Mouse (Mus musculus): ENCODE measurements around the gene Wdr5. TPM values are rescaled to one million over a fixed set of nuclear protein-coding genes. Genes with fewer than 3 reads are reported as not detected.

Gene Wdr5
- polyA plus RNA-seq, 1 experiment = 22.6 TPM

GRCm38 (mm10) chr2:27582112-27582511 lies 67.2 kb downstream of the Wdr5 start:
- Histone ChIP-seq H3K27ac (ENCODE audit: insufficient read depth, low read depth, low read length) (no peak overlapping the region), H3K4me1 (ENCODE audit: control insufficient read depth, insufficient read depth, insufficient read length, low read length) (peaks cover 2% of the 10 kb centered on the region; the same call in 1 of the 2 replicates), H3K36me3 (ENCODE audit: control insufficient read depth, insufficient read depth, low read length) (no peaks in the 10 kb centered on the region), H3K4me3 (ENCODE audit: low read depth, low read length) (no peak overlapping the region), H3K27me3 (ENCODE audit: control insufficient read depth, insufficient read depth, low read length) (no peaks in the 10 kb centered on the region)
- WGBS = 79% methylated on average over 11 of the region's 11 CpGs
- TF ChIP-seq POLR2A (IDR thresholded peaks at IDR 0.05; ENCODE audit: low read depth, low read length) (no peak), CTCF (IDR thresholded peaks at IDR 0.05; ENCODE audit: extremely low read depth, insufficient read length, insufficient replicate concordance, low read depth, low read length) (no peak)

- WGBS = 76% methylated on average over 2 of the region's 2 CpGs
- TF ChIP-seq CTCF (IDR thresholded peaks at IDR 0.05; ENCODE audit: extremely low read depth, insufficient read length, insufficient replicate concordance, low read depth, low read length) (no peak), POLR2A (IDR thresholded peaks at IDR 0.05; ENCODE audit: low read depth, low read length) (no peak)
- H3K4me1 ChIP-seq (ENCODE audit: control insufficient read depth, insufficient read depth, insufficient read length, low read length) = peaks cover 2% of the 10 kb centered on the region; the same call in 1 of the 2 replicates
- H3K27ac ChIP-seq (ENCODE audit: insufficient read depth, low read depth, low read length) = no peak overlapping the region
- H3K27me3 ChIP-seq (ENCODE audit: control insufficient read depth, insufficient read depth, low read length) = no peaks in the 10 kb centered on the region
- H3K36me3 ChIP-seq (ENCODE audit: control insufficient read depth, insufficient read depth, low read length) = no peaks in the 10 kb centered on the region
- H3K4me3 ChIP-seq (ENCODE audit: low read depth, low read length) = no peak overlapping the region
Observed at GRCm38 (mm10) chr2:27583019-27583418, 68.1 kb downstream of the Wdr5 start.

GRCm38 (mm10) chr2:27584546-27584945 lies 69.6 kb downstream of the Wdr5 start:
- Histone ChIP-seq H3K4me1 (ENCODE audit: control insufficient read depth, insufficient read depth, insufficient read length, low read length) (peaks cover 2% of the 10 kb centered on the region; the same call in 1 of the 2 replicates), H3K27ac (ENCODE audit: insufficient read depth, low read depth, low read length) (no peak overlapping the region), H3K27me3 (ENCODE audit: control insufficient read depth, insufficient read depth, low read length) (no peaks in the 10 kb centered on the region), H3K36me3 (ENCODE audit: control insufficient read depth, insufficient read depth, low read length) (no peaks in the 10 kb centered on the region), H3K4me3 (ENCODE audit: low read depth, low read length) (no peak overlapping the region)
- WGBS = 92% methylated on average over 13 of the region's 13 CpGs
- TF ChIP-seq POLR2A (IDR thresholded peaks at IDR 0.05; ENCODE audit: low read depth, low read length) (no peak), CTCF (IDR thresholded peaks at IDR 0.05; ENCODE audit: extremely low read depth, insufficient read length, insufficient replicate concordance, low read depth, low read length) (no peak)

Other genes with a start within 250 kb of the Wdr5 start
- gene Vav2, start 88.1 kb upstream of the Wdr5 start, polyA plus RNA-seq (2012; rRNA removed) = 21.8 and 59.5 TPM in 2 replicates
- gene Brd3os, start 72.8 kb upstream of the Wdr5 start, polyA plus RNA-seq (2012; rRNA removed) = 0.81 and 1.4 TPM in 2 replicates
- gene Brd3, start 7.5 kb upstream of the Wdr5 start, polyA plus RNA-seq (2012; rRNA removed) = 8.4 and 14.9 TPM in 2 replicates
- 48.7 and 110 TPM in 2 replicates for gene Rxra, start 161.3 kb downstream of the Wdr5 start, polyA plus RNA-seq (2012; rRNA removed)